Mouse (Mus musculus) heart, adult 9 months (tissue): Measurements from ENCODE around the gene Slc39a8.

Experiments
- DNase-seq, 2 experiments: peaks; one replicate each; pipeline ENCODE4 v3.0.0; 2022; ENCODE audit warnings: low spot score in 2 of 2

The Slc39a8 gene

DNA sequence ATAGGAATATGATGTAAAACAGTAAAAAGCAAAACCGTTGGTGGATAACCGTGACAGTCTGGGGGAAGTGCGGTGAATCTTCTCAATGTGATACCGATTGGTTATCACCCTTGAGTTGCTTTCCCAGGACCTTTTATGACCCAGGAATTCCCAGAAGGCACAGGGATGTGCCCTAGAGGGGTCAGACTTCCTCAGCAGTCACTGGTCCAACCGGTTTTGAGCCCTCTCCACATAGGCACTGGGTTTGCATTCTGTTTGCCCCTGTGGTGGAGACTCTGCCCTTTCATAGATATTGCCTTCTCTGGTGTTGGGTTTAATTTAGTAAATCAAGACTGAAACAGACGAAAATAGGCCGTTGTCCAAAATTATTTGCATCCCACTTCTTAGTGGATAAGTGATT lies 20.8 kb downstream of the Slc39a8 start:
- no peak for DNase-seq

DNA sequence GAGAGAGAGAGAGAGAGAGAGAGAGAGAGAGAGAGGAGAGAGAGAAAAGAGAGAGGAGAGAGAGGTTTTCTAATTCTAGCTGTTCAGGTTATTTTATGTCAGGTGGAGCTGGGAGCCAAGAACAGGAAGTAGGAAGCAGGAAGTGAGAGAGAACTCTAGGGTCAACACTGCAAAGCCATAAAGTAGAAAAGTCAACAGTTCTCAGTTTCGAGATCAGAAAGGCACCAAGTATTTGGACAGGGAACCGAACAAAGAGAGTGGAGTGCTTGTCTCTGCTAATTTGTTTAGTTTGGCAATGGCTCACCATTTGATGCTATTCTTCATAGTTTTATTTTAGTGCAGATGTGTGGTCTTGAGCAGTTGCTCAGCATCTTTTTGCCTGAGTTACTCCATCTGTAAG lies 26.5 kb downstream of the Slc39a8 start:
- DNase-seq = no peak

DNA sequence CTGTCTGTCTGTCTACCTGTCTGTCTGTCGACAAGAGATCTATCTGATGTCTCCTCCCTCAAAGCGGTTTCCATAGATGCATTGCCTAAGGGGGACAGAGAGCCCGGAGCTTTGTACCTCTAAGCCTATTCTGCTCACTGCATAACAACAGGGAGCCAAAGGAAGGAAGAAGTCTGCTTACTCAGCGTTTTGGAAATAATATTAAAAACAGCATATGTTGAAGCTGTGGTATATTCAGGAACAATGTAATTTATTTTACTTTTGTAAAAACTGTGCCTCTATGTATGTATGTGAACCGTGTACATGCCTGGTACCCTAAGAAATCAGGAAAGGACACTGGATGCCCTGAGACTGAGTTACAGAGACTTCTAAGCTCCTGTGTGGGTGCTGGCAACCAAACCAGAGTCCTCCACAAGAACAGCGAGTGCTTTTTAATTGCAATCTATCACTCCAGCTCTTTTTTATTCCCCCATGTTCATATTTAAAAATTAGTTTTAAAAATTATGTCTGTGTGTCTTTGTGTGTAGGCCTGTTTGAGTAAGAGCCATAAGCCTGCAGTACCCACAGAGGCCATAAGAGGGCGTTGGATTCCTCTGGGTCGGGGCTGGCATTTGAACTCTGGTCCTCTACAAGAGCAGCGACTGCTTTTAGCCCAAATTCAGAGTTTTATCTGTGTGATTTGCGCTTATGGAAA lies 28.7 kb downstream of the Slc39a8 start:
- DNase-seq = no peak

DNA sequence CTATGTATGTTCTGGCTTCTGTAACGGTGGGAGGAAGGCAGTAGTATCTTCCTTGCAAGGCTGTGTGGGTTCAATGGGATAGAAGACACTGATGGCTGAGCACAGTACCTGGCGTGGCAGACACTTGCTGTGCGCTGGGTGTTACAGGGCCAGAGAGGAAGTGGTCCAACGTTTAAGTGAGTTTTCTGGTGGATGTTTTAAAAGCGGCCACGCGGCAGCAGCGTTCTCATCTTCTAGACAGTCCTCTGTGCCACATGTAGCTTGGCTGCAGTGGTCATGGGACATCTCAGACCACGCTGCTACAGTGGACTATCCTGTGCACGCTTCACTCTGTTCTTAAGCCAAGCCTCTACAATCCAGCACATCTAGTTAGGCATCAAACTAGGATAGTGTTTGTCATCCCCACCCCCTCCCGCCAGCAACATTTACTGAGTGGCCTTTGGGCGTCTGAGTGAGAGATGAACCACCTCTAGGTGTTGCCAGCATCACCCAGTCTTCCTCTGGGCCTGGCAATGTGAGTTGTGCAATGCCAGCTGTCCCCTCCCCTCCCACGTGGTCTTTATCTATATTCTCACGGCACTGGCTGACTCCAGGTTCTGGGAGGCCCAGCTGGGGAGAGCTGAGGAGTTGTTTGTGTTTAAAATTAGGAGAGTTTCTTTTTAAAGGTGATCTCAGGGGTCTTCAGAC lies 29.4 kb downstream of the Slc39a8 start:
- DNase-seq = no peak

DNA sequence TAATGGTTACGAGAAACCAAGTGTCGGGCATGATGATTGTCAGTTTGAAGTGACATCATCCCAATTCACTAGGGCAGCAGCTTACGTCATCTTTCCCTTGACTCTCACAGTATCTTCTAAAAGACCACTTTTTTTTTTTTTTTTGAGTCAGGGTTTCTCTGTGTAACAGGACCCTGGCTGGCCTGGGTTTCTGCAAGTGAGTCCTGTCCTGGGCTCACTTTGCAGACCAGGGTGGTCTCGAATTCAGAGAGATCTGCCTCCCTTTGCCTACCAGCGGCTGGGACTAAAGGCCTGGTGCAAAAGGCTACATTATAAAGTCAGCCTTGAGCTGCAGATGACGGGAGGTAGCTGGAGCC lies 29.9 kb downstream of the Slc39a8 start:
- DNase-seq = no peak

DNA sequence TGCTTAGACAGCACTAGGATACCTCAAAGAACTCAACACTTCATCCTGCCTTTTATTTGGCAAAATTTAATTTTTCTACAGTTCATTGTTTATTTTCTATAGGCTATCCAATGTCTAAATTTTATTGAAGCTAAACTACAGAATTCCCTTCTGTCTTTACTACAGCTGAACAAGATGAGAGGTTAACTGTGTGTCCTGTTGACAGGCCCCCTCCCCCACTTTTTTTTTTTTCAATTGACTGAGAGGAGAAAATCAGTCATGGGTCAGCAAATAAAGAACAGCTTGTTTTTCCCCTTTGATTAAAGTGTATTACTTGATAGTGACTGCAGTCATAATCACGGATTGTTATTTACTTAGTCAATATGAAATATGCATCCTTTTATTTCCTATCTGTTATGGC lies 31.2 kb downstream of the Slc39a8 start:
- DNase-seq = no peak

DNA sequence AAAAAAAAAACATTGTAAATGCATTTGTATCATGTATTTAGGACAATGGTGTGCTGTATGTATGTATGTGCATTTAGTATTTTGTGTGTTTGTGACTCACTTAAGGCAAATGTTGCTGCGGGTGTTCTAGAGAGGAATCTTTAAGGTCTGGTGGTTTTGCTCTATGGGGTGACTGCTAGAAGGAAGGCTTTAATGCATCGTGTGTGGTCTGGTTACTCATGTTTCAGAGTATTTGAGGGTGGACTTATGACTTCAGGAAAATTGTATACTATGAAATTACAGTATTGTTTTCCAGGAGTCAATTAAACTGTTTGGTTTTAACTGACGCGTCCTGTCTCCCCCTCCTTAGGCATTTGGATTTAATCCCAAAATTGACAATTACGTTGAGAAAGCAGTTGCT lies 32.1 kb downstream of the Slc39a8 start:
- DNase-seq = no peak

DNA sequence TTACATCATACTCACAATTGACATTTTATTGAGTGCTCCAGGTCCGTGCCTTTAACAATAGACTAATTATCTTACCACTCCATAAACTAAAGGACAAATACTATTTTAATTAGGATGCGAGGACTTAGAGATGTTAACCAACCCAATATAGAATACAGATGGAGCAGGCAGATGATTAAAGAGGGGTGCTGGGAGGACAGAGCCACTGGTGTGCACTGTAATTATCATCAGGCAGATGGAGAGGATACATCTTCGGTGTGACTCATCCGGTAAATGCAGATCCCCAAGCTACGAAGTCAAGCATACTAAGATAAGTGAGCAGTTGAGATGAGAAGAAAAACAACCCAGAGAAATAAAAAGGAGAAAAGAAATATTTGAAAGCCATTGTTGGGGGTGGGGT lies 34.4 kb downstream of the Slc39a8 start:
- DNase-seq = no peak

DNA sequence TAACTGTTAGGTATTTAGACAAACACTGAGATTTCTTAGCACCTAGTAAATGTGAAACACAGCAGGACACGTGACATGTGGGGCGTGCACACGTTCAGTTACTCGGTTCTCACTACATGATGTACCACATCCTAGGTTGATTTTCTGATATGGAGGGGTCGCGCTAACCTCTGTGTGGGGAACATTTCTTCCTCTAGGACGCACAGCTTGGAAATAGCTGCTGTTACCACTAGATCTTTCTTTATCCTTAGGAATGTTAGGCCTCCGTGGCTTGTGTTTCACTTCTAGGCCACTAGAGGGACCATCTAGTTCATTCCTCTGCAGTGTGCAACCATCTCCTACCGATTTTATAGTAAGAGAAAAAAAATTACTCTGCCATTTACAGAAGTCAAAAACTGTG lies 37.7 kb downstream of the Slc39a8 start:
- peak in 1 of 2 experiments; percentile 3 for DNase-seq

DNA sequence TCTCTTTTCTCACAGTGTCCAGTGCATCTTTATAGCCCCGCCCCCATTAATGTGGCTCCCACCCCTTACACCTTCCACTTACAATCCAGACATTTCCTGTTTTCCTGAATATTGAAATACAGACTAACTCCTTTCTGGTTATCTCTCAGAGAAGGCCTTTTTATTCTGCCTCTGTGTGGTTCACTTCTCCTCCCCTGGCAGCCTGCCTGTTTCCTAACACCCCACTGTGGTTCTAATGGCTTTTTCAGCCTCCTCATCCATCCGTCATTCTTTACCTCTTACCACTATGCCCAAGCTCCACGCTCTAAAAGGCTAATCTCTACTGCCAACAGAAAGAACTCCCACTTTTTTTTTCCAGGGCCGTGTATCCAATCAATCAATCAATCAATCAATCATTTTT lies 44.0 kb downstream of the Slc39a8 start:
- DNase-seq = no peak

DNA sequence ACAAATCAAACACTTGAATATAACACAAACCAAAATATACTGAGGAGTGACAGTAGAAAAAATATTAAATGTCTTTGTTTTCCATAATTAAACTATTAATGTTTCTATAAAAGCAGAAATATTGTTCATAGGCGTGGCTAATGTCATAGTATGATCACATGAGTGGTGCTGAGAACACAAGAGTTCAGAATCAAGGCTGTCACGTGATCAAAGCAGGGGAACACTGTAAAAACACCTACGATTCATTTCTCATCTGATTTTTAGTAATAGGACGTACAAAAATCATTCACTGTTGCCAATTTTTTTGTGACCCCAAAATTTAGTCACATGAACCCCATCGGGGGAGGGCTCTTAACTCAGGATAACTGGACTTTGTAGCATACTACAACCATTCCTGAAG lies 47.2 kb downstream of the Slc39a8 start:
- no peak for DNase-seq

DNA sequence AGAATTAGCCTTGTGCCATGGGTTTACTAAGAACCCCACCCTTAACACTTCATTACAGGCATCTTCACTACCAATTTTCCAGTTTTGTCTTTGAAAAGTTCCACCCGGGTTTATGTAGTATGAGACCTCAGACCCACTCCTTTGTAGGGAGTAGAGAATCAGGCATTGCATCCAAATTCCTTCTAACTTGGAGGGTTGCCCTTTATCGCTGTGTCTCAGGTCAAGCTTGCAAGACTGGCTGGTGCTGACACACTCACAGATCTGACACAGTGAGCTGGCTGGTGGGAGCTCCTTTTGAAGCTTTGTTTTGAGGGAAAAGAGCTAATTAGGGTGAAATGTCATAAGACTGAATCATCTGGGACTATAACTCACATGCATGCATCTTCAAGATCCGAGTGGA lies 48.5 kb downstream of the Slc39a8 start:
- no peak for DNase-seq

DNA sequence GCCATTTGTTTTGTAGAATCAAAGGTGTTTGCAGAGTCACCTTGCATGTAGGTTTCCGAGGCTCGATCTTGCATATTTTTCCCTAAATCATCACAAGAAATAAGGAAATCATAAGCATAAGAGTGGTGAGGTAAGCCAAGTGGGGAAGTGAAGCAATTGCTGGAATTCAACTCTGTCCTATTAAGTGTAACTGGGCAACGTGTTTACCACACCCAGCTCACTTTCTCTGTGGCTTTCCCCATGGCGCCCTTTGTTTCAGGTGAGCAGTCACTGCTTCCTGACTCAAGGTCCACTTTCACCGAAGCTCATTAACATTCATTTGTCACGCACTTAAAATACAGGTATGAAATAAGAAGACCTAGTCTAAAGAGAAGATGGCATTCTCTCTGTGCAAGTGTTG lies 53.0 kb downstream of the Slc39a8 start:
- DNase-seq = no peak

DNA sequence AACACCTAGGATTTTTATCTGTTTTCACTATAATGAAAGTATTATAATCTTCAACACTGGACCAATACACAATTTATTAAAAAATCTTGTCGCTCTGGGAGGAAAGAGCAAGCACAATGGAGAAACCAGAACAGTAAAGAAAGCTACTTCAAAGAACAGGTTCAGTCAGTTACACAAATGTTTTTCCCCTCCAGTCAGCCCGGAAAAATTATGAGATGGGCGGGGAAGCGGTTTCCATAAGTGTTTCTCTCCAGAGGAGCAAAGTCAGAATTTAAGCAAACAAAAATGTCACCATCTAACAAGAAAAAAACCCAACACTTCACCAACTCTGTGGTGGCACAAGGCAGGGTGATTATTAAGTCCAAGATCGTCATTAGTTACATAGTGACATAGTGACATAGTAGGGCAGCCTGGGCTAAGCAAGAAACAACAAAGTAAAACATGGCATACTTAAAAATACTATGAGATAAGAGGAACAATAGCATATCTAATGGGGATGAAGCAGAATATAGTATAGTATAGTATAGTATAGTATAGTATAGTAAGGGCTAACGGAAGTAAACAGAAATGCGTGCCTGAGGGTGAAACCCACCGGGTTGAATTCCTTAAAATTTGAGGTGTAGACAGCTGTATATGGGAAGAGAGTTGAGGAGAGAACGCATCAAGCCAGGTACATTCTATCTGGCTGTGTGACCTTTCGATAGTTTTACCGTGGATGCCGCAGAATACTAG lies 61.0 kb downstream of the Slc39a8 start:
- no peak for DNase-seq

DNA sequence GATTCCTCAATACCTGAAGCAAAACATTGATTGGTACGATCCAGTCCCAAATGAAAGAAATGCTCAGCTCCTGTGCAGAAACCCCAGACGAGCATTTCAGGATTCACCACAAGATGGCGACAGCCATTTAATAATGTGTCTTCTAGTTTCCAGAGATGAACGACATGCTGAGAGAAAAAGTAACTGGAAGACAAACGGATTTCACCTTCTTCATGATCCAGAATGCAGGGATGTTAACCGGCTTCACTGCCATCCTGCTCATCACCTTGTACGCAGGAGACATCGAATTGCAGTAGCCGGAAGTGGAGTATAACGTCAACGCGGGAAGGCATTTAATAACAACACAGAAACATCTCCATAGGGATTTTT lies 61.6 kb downstream of the Slc39a8 start:
- DNase-seq = peak; percentile 10 to 48

DNA sequence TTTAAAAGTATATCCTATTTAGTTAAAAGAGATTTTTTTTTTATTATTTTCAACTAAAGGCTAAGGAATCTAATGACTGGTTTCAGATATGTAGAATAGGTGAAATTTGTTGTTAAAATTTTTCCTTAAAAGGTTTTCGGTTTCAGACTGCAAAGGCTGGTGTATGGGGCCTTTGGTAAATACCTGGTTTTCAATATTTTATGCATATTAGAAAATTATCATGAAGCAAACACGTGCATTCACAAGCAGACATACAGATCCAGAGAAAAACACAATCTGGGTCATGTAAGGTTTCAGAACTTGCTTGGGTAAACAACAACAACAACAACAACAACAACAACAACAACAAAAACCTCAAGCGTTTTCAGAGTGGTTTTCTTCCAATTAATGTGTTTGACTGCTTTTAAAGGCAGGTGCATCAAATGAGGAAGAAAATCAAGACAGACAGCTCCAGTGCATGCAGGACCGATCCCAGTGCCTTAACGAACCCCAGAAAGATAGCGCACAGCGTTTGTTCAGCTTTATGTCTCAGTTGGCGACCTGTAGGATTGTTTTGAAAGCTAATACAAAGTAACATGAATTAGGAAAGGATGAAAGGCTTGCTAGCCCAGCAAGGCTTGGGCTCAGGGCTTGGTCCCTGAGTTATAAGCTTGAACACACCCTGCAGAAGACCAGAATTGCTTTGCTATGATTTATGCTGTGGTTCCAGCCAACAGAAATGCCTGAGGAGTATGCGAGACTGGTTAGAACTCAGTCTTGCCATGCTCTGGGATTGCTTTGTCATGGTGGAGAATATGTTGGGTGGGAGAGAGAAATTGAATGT lies 62.2 kb downstream of the Slc39a8 start:
- no peak for DNase-seq

DNA sequence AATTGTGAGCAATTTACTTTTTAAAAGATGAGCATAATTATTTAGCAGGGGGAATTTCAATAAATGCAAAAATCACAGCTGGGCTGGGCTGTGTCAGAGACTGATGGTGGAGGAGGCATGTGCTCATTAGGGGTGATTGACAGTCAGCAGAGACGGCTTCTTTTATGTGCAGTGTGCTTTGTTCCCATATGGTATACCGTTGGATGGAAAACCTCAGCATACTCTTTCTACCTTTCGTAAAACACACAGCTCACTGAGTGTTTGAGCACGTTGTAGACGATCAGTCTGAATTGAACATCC lies 62.7 kb downstream of the Slc39a8 start:
- no peak for DNase-seq

DNA sequence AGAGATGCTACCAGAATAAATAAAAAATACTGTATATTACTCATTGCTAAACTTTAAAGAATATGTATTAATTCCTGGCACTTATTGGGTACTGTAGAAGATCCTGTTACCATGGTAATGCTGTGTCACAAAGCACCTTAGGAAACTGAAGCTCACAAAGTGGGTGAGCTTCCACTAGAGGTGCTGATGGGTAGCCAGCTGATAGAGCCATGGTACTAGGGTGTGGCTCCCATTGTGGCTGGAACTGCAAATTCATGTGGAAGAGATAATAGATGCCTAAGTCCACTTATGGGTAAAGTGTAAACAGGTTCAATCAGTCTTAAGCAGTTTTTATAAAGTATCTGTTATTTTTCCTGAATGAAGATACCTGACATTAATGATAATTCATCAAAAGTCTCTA lies 64.3 kb downstream of the Slc39a8 start:
- DNase-seq = no peak

DNA sequence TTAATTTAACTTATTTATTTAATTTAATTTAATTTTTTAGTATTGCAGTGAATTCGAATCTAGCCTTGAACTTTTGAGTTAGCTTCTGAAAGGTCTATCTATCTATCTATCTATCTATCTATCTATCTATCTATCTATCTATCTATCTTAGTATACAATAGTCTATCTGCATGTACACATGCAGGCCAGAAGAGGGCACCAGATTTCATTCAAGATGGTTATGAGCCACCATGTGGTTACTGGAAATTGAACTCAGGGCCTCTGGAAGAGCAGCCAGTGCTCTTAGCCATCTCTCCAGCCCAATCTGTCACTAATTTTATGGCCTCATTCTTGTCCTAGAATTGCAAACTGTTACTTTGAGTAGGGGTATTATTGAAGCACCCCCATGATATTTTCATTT lies 78.3 kb downstream of the Slc39a8 start:
- DNase-seq = no peak

DNA sequence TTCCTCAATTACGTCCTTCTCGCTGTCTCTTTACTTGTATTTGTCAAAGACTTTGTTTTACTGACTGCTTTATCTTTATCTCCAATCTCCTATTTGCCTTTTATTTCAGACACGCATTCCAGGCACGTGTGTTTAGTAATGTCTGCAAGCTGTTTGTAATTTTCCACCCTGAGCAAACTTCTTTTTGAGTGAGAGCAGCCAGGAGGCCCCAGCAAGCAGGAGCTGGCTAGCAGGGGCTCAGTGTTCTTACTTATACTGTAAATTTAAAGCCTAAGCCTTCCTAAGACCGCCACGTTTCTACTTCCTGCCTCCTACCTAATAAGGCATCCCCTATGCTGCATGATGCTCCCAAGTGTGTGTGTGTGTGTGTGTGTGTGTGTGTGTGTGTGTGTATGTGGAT lies 79.8 kb downstream of the Slc39a8 start:
- DNase-seq = no peak

DNA sequence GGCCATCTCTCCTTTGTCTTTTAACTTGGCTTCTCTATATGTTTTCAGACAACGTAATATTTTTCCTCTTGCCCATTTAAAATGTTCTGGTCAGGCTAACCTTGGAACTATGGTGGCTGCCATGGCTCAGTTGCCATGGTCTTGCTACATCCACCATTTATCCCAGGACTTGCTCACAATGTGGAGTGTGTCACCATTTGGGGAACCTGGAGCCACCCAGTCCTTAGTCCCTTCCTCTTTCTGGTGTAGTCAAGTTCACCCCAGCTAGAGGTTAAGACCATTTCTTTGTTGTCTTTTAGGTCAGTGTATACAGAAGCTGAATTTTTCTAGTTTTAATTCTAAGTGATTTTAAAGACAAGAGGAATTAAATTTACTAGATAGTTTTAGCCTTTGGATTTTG lies 80.7 kb downstream of the Slc39a8 start:
- no peak for DNase-seq

DNA sequence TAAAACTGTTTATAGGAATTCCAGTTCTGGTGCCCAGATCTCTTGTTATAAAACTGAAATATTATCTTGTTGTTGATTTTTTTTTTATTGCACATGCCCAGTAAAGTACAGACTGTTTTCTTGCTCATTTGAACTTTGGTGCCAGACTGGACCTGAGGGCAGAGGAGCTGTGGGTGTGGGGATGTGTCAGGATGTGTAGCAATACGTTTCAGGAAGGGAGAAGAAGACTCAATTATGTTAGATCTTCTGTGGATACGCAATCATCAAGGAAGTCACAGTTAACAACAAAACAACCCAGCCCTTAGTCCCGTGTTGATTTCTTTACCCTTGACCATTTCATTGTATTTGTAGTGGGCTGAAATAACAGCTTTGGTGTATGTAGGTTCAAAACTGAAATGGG lies 81.9 kb downstream of the Slc39a8 start:
- no peak for DNase-seq

DNA sequence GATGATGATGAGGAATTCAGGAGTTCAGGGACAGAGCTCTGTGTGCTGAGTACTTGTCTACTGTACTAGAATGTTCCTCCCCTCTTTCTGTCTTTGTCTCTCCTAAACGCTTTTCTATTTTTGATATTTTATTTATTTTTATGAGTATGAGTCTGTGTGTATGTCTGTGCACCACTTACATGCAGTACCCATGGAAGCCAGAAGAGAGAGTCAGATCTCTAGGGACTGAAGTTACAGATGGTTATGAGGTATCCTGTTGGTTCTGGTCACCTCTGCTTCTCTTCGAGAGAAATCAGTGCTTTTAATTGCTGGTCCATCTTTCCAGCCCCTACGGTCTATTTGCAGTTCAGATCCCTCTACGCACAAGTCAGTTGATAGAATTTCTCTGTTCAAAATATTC lies 90.9 kb downstream of the Slc39a8 start:
- no peak for DNase-seq
